Mouse (Mus musculus) layer of hippocampus, postnatal 36 days (tissue): ENCODE measurements around the gene Zfp985. TPM values are rescaled to one million over a fixed set of nuclear protein-coding genes. Genes with fewer than 3 reads are reported as not detected.
"Not testable (repeated sequence)": the region's sequence is repeated elsewhere in the genome, so short reads cannot be mapped to it uniquely, and the experiment has no call there.

ENCODE experiments used
- DNase-seq, 2 experiments: peaks; one replicate each; pipeline ENCODE4 v3.0.0; 2022
- total RNA-seq, 2 experiments: library from RNA; stranded (reverse); gene quantifications; 2 replicates each; pipeline ENCODE4 v1.2.3; 2021

Gene Zfp985
- not detected for total RNA-seq

GRCm38 (mm10) chr4:147553071-147553470 is at the start of gene Zfp985:
Gene Zfp985, plus strand, starts transcription at chr4:147553277.
- not testable (repeated sequence) for DNase-seq

GRCm38 (mm10) chr4:147509174-147509573 is 43.9 kb upstream of the Zfp985 start:
- DNase-seq = no peak

GRCm38 (mm10) chr4:147518981-147519380 is 34.1 kb upstream of the Zfp985 start:
- DNase-seq = no peak

- DNase-seq = no peak
Measured at GRCm38 (mm10) chr4:147520100-147520499, 33.0 kb upstream of the Zfp985 start.

- DNase-seq = no peak
Measured at GRCm38 (mm10) chr4:147525125-147525524, 28.0 kb upstream of the Zfp985 start.

- DNase-seq = no peak
Measured at GRCm38 (mm10) chr4:147530366-147530765, 22.7 kb upstream of the Zfp985 start.

GRCm38 (mm10) chr4:147535916-147536315 is 17.2 kb upstream of the Zfp985 start:
- DNase-seq = not testable (repeated sequence)

- DNase-seq = no peak
Measured at GRCm38 (mm10) chr4:147537702-147538101, 15.4 kb upstream of the Zfp985 start.

- DNase-seq = not testable (repeated sequence)
Measured at GRCm38 (mm10) chr4:147539918-147540317, 13.2 kb upstream of the Zfp985 start, which contains the start of gene Gm16503. Gene Gm16503, plus strand, starts transcription at chr4:147540218.

GRCm38 (mm10) chr4:147541105-147541504 is 12.0 kb upstream of the Zfp985 start:
- no peak for DNase-seq

- DNase-seq = not testable (repeated sequence)
Measured at GRCm38 (mm10) chr4:147554361-147554760, 1.3 kb downstream of the Zfp985 start.

GRCm38 (mm10) chr4:147556921-147557320 is 3.8 kb downstream of the Zfp985 start:
- not testable (repeated sequence) for DNase-seq

GRCm38 (mm10) chr4:147558011-147558410 is 4.9 kb downstream of the Zfp985 start:
- DNase-seq = not testable (repeated sequence)

GRCm38 (mm10) chr4:147559096-147559495 is 6.0 kb downstream of the Zfp985 start:
- DNase-seq = not testable (repeated sequence)

- DNase-seq = no peak
Measured at GRCm38 (mm10) chr4:147565426-147566220, 12.5 kb downstream of the Zfp985 start.

- not testable (repeated sequence) for DNase-seq
Measured at GRCm38 (mm10) chr4:147571156-147571555, 18.1 kb downstream of the Zfp985 start.

GRCm38 (mm10) chr4:147579371-147579770 is 26.3 kb downstream of the Zfp985 start:
- DNase-seq = not testable (repeated sequence)

GRCm38 (mm10) chr4:147586511-147587473 is 33.7 kb downstream of the Zfp985 start:
- DNase-seq = no peak

- DNase-seq = not testable (repeated sequence)
Measured at GRCm38 (mm10) chr4:147594630-147595029, 41.6 kb downstream of the Zfp985 start.

GRCm38 (mm10) chr4:147597685-147598084 is 44.6 kb downstream of the Zfp985 start:
- DNase-seq = no peak

GRCm38 (mm10) chr4:147598831-147599230 is 45.8 kb downstream of the Zfp985 start:
- DNase-seq = no peak

- no peak for DNase-seq
Measured at GRCm38 (mm10) chr4:147601881-147602280, 48.8 kb downstream of the Zfp985 start.

GRCm38 (mm10) chr4:147603806-147604205 is 50.7 kb downstream of the Zfp985 start:
- DNase-seq = no peak
